Mouse (Mus musculus): Measurements from ENCODE around the gene Gm11127.
A peak's percentile ranks its signal among the peaks of the same experiment; 100 is the strongest.
"Not testable (repeated sequence)": the region's sequence is repeated elsewhere in the genome, so short reads cannot be mapped to it uniquely, and the experiment has no call there.

The Gm11127 gene

GRCm38 (mm10) chr17:36058362-36058761 lies at the start of gene Gm11127:
Gene Gm11127, minus strand, starts transcription at chr17:36058371.
- DNase-seq, result peak; percentile 62 to 64

DNA sequence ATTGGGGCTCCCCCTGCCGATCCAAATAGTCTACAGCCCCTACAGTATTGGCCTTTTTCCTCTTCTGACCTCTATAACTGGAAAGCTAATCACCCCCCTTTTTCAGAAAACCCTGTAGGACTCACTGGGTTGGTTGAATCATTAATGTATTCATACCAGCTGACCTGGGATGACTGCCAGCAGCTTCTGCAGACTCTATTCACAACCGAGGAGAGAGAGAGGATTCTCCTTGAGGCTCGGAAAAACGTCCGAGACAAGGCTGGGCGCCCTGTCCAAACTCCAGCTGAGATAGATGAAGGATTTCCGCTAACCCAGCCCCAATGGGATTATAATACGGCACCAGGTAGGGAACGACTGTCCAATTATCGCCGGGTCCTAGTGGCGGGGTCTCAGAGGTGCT lies 43.9 kb upstream of the Gm11127 start:
- peak; percentile 65 to 77 for DNase-seq

DNA sequence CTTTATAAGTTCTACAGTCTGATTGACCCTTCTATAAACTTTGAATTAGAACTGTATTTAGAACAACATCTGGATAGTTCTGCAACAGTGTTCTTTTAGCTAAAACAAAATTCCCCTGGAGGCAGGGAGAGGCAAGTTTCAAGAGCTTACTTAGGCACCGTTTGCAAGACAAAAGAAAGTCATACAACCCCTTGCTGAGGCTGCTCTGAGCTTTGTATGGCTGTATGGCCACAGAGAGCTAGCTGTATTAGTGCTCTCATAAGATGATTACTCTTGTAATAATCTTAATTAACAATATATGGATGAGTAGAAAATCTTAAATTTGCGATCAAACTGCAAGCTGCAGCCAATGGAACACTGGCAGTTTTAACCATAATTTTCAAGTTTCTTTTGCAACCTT lies 41.4 kb upstream of the Gm11127 start:
- DNase-seq, result not testable (repeated sequence)

DNA sequence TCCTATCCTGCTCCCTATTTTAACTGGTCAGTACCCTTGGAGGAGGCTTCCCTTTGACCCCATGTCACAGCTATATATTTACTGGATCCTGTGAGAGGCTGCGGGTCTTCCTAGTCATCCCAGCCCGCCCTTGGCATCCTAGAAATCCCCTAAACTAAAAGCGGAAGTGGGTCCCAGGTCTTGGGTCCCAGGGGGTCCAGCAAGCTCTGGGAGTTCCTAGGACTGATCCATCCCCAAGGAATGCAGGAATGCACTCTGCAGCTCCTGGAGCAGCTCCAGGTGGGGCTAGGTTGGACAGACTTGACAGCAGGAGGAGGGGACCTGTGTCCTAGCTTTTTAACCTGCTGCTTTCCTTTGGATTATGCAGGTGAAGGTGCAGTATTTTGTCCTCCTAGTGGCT lies 35.8 kb upstream of the Gm11127 start:
- DNase-seq, result no peak

GRCm38 (mm10) chr17:36092520-36092919 lies 34.3 kb upstream of the Gm11127 start:
- not testable (repeated sequence) for DNase-seq

- not testable (repeated sequence) for DNase-seq
Observed at GRCm38 (mm10) chr17:36091933-36092332, 33.8 kb upstream of the Gm11127 start.

GRCm38 (mm10) chr17:36085976-36086375 lies 27.8 kb upstream of the Gm11127 start:
- not testable (repeated sequence) for DNase-seq

- no peak for DNase-seq
Observed at GRCm38 (mm10) chr17:36083870-36084451, 25.8 kb upstream of the Gm11127 start.

- DNase-seq, result peak; percentile 68 to 77
Observed at GRCm38 (mm10) chr17:36083266-36083869, 25.2 kb upstream of the Gm11127 start.

DNA sequence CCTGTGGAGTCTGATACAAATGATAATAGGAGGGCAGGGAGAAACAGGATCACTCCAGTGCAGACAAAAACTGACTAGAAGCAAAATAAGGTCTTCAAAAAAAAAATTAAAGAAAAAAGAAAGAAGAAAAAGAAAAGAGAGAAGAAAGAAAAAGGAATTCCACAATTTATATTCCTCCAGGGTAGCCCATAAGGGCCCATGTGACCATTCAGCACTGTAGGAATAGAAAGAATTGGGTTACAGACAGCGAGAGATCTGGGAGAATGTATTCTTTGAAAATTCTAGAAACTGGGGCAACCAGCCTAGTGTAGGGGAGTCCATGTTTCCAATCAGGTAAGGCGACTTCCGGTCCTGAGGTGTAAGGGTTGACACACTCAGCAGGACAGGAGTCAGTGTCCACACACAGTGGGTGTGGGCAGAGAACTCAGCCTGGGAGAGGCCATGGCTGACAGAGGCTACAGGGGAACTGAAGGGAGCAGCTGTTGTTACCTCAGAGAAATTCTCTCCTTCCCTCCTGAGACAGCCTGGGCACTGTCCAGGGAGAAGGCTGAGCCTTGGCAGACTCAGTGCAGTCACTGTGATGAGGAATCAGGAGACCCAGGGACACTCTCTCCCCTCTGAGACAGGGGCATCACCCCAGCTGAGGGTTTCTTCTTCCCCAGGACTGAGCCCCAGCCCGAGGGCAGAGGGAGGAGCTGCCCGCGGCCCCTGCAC lies 24.5 kb upstream of the Gm11127 start:
- DNase-seq, result not testable (repeated sequence)

DNA sequence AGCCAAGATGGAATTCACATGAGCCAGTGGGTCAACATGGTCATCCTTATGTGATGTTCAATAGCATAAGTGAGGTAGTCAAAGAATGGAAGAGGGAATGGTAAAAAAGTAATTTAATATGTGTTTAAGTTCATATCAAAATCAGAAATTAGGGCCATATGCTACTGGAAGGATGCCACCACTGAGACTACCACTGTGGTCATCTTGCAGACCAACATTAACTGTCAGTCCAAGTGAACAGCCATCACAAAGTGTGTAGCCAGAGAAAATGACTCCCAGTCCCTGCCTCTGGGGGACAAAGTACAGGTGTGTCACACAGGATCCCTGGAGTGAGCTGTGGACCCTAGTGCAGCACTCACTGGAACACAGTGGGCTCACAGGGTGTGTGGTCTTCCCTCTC lies 23.7 kb upstream of the Gm11127 start:
- not testable (repeated sequence) for DNase-seq

GRCm38 (mm10) chr17:36060829-36061228 lies 2.7 kb upstream of the Gm11127 start:
- peak; percentile 79 to 90 for DNase-seq

GRCm38 (mm10) chr17:36057927-36058326 lies 244 bp downstream of the Gm11127 start:
- DNase-seq, result not testable (repeated sequence)

DNA sequence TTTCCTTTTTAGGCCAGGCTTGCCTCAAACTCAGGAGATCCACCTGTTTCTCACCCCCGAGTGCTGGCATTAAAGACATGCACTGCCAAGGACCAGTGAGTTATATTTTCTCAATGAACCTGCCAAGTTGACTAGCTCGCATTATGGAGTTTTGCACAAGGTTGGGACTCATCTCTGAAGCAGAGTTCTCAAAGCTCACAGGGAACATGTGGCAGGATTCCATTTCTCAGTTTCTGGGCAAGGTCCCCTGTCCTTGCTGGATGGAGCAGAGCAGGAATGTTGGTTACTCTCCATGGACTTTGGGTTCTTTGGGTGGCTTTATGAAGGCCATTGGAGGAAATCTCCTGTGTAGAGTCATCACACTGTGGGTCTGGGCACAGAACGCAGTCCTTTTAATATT lies 14.9 kb downstream of the Gm11127 start:
- DNase-seq, result peak in 1 of 2 experiments; percentile 38

- DNase-seq, result peak; percentile 84 to 95
Observed at GRCm38 (mm10) chr17:36042610-36043169, 15.5 kb downstream of the Gm11127 start, which contains the start of the genes H2-T22 and Gm6034. Gene H2-T22, minus strand, starts transcription at chr17:36042747. Gene Gm6034, plus strand, starts transcription at chr17:36042961.

DNA sequence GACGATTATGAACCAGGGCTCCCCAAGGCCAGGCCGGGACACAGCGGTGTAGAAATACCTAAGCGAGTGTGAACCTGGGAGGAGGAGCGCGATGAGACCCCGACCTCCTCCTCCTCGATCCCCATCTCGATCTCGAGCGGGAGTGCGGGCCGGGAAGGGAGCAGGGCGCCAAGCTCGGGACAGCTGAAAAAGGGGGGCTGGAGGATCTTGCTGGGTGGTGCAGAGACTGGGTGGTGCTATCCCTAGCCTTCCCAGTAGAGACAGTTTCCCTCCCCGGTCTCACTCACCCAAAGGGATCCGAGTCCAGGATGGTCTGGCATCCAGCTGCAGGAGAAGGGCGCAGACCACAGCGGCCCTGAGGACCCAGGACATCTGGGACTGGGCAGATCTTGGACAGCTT lies 16.1 kb downstream of the Gm11127 start:
- DNase-seq, result not testable (repeated sequence)

- not testable (repeated sequence) for DNase-seq
Observed at GRCm38 (mm10) chr17:36040604-36041003, 17.6 kb downstream of the Gm11127 start.

GRCm38 (mm10) chr17:36036126-36036525 lies 22.0 kb downstream of the Gm11127 start:
- DNase-seq, result not testable (repeated sequence)

DNA sequence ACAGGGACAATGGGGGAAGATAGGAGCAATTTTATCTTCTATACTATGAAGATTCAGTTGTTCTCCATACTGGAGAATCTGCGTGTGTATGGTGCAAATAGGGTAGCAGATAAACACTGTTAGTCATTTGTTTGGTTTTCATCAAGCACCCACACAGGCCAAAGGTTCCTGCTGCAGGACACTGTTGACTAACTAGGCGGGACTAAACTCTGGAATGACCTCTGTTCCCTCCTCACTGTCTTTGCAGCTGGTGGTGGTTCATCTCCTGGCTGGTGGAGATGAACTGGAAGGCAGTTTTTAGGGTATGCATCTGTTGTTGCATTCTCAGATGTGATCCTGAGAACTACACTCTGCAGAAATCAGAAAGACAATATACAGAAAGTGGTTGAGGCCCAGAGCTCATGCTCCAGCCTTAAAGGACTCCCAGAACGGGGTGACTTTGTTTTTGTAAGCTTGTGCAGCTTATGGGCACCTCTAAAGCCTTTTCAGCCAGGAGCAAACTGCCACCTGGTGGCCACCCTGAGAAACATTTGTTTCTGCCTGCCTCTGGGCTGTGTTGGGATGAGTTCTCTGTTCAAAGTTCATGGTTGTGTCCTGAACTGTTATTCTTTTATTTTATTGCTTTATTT lies 23.0 kb downstream of the Gm11127 start:
- DNase-seq, result peak; percentile 73 to 79

DNA sequence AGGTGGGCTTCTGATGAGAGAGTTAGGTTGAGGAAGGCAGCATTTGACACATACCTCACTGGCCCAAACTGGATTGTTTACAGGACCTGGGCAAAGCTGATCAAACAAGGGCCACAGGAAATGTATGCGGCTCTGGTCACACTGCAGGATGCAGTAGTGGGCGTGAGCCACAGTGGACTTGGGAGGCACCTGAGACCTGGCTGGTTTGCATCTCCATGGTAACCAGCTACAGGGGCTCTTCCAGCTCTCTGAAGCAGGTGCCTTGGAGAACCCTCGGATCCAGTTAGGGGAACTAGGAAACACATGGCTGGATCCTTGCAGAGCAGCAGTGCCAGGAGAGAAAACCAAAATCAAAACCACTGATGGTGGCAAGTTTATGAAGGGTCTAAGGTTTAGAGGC lies 23.6 kb downstream of the Gm11127 start:
- DNase-seq, result not testable (repeated sequence)

- peak; percentile 74 to 76 for DNase-seq
Observed at GRCm38 (mm10) chr17:36032351-36032875, 25.8 kb downstream of the Gm11127 start, which contains the start of gene H2-T23. Gene H2-T23, minus strand, starts transcription at chr17:36032855.

GRCm38 (mm10) chr17:36031583-36032331 lies 26.4 kb downstream of the Gm11127 start:
- peak; percentile 43 to 77 for DNase-seq
